Mouse (Mus musculus) heart, embryonic 13.5 days (tissue): ENCODE measurements around the gene Hgd. TPM values are rescaled to one million over a fixed set of nuclear protein-coding genes. Genes with fewer than 3 reads are reported as not detected.

ENCODE experiments used
- ATAC-seq: fragments of 200-750 bp; cut with Nextera tagmentation; 2 replicates; pipeline ENCODE4 v1.8.0; 2017; ENCODE audit warnings: moderate TSS enrichment; ENCODE audit not compliant: insufficient number of reproducible peaks, low FRiP score, low TSS enrichment; ENCODE audit errors: extremely low read depth
- H3K27ac ChIP-seq: fragments of 300-500 bp; sonication (generic); replicated peaks from 2 replicates; pipeline ENCODE4 v1.5.1; 2015; ENCODE audit warnings: moderate library complexity, mild to moderate bottlenecking, inconsistent platforms
- H3K27me3 ChIP-seq: fragments of 300-500 bp; sonication (generic); replicated peaks from 2 replicates; pipeline ENCODE4 v1.6.1; 2015; ENCODE audit warnings: mild to moderate bottlenecking, inconsistent platforms
- H3K36me3 ChIP-seq: fragments of 300-500 bp; sonication (generic); 2 replicates; pipeline ENCODE4 v1.6.1; 2015; ENCODE audit warnings: mild to moderate bottlenecking, inconsistent platforms
- H3K4me1 ChIP-seq: fragments of 300-500 bp; sonication (generic); 2 replicates; pipeline ENCODE4 v1.6.1; 2015; ENCODE audit warnings: inconsistent platforms
- H3K4me2 ChIP-seq: fragments of 300-500 bp; sonication (generic); 2 replicates; pipeline ENCODE4 v1.6.1; 2015; ENCODE audit warnings: inconsistent platforms, mild to moderate bottlenecking, moderate library complexity
- H3K4me3 ChIP-seq: fragments of 300-500 bp; sonication (generic); 2 replicates; pipeline ENCODE4 v1.5.1; 2015; ENCODE audit warnings: moderate library complexity, mild to moderate bottlenecking, inconsistent platforms
- H3K9ac ChIP-seq: fragments of 300-500 bp; sonication (generic); 2 replicates; pipeline ENCODE4 v1.6.1; 2015; ENCODE audit warnings: inconsistent platforms, mild to moderate bottlenecking, moderate library complexity
- H3K9me3 ChIP-seq: fragments of 300-500 bp; sonication (generic); 2 replicates; pipeline ENCODE4 v1.6.1; 2016; ENCODE audit warnings: inconsistent platforms
- WGBS: fragments of 180-500 bp; shearing (Covaris S2); methylation state at CpG from one replicate; pipeline ENCODE4 v1.1.7; 2015; ENCODE audit warnings: mixed read lengths; 5-methylcytosine and 5-hydroxymethylcytosine counted together
- polyA plus RNA-seq: library from polyadenylated mRNA; unstranded; fragments of >200 nt; fragmentation: Nextera tagmentation; extraction: Ambion mirVana; gene quantifications from 2 replicates; pipeline ENCODE4 v1.2.1, GENCODE M21; 2015

Gene Hgd
- 0.16 and 1.8 TPM in 2 replicates for polyA plus RNA-seq

DNA sequence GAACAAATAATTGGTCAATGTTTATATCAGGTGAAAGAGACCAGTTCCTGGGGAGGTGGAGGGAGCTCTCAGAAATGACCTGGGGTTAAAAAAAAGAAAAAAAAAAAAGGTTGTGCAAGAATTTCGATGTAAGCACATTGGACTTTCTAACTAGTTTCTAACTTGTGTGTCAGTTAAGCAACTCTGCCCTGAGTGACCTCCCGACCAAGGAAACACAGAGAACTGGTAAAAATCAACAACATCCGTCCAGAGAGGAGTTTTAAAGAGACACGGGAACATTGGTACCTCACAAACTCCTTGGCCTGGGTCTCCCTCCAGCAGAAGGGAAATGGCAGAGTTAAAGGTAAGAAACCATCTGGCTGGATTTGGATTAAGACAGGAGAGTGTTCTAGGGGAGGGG is at the start of gene Hgd:
TSS of gene Hgd (plus strand) at position 160 of the 400 bp plus-strand sequence.
- Histone ChIP-seq H3K27ac (no peak within 1 kb of the TSS; the same call in 1 of the 2 replicates), H3K4me2 (no peak within 1 kb of the TSS), H3K9ac (no peak within 1 kb of the TSS), H3K4me1 (peaks cover 22% of the 10 kb centered on the region), H3K9me3 (no peaks in the 10 kb centered on the region), H3K36me3 (no peaks in the 10 kb centered on the region), H3K27me3 (no peaks in the 10 kb centered on the region), H3K4me3 (no peak within 1 kb of the TSS)
- no peak for ATAC-seq
- 64% methylated on average over 4 of the region's 4 CpGs for WGBS

DNA sequence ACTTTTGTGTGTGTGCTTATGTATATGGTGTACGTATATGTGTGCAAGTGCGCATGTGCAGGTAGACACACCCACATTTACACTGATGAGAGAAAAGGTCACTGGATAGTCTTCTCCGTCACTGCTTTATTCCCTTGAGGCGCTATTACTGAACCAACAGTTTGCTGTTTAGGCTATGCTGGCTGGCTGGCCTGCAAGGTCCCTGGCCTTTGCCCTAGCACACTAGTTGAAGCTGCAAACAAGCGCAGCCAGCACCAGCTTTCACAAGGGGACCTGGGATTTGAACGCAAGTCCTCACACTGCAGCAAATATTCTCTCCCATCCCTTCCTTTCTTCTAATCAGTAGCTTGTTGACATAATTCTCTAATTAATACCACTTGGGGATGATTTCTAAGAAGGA is 49.8 kb upstream of the Hgd start:
- H3K9me3 ChIP-seq = no peaks in the 10 kb centered on the region
- no peak for ATAC-seq
- H3K4me1 ChIP-seq = peaks cover 44% of the 10 kb centered on the region
- no peak overlapping the region for H3K4me3 ChIP-seq
- H3K27me3 ChIP-seq = no peaks in the 10 kb centered on the region
- WGBS = 83% methylated on average over 6 of the region's 6 CpGs
- H3K4me2 ChIP-seq = no peak overlapping the region
- H3K36me3 ChIP-seq = peaks cover 47% of the 10 kb centered on the region
- H3K9ac ChIP-seq = no peak overlapping the region
- H3K27ac ChIP-seq = no peak overlapping the region

DNA sequence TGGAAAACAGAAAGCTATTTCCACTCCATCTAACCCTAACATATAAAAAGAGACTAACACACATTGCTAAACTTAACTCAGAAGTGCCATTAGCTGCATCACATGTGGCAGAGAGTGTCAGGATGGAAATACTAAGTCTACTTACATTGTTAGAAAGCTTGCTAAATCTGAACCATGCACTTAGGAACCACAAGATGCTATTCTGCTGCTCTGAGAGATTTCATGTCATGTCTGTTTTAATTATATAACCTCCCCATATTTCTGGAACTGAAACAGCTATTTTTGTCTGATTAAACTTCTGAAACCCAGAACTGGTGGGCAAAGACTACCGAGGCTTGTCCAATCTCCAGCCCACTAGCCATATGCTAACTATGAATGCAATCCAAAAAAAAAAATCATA is 47.9 kb upstream of the Hgd start:
- Histone ChIP-seq H3K36me3 (peaks cover 46% of the 10 kb centered on the region), H3K4me2 (no peak overlapping the region), H3K27ac (no peak overlapping the region), H3K9me3 (no peaks in the 10 kb centered on the region), H3K27me3 (no peaks in the 10 kb centered on the region), H3K4me3 (no peak overlapping the region), H3K4me1 (peaks cover 31% of the 10 kb centered on the region), H3K9ac (no peak overlapping the region)
- no peak for ATAC-seq
- WGBS = 90% methylated on average over 1 of the region's 1 CpGs

DNA sequence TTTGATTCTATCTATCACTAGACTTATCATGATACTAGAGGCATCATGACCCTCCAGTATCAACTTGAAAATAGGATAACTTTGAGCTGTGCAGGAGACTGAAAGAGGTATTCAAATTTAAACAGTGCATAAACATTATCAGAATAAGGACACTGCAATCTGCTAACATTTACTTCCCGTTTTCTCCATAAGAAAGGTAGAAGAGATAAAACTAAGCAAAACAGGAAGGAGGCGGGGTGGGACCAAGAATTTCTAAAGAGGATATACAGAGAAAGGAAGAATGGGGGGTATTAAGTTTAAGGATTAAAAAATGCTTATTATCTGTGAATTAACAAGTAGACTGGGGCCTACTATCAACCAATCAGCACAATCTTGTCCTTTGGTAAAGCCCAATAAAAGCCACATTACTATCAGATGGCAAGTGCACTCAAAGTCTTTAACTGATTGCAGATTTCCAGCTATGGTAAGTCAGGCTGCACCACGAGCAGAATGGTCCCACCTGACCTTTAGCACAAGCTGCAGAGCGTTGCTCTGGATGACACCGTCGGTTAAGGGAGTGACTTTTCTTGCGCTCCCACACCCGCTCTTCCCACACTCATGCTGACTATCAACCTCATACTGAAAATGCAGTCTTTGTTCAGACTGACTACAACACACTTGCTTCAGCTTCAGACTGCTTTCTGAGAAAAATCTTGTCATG is 46.4 kb upstream of the Hgd start:
- peaks cover 46% of the 10 kb centered on the region for H3K36me3 ChIP-seq
- WGBS = 73% methylated on average over 8 of the region's 8 CpGs
- H3K9me3 ChIP-seq = no peaks in the 10 kb centered on the region
- no peaks in the 10 kb centered on the region for H3K27me3 ChIP-seq
- H3K4me1 ChIP-seq = peaks cover 35% of the 10 kb centered on the region
- ATAC-seq = no peak
- H3K4me2 ChIP-seq = no peak overlapping the region; the same call in 1 of the 2 replicates
- no peak overlapping the region for H3K9ac ChIP-seq
- no peak overlapping the region for H3K27ac ChIP-seq
- H3K4me3 ChIP-seq = no peak overlapping the region

DNA sequence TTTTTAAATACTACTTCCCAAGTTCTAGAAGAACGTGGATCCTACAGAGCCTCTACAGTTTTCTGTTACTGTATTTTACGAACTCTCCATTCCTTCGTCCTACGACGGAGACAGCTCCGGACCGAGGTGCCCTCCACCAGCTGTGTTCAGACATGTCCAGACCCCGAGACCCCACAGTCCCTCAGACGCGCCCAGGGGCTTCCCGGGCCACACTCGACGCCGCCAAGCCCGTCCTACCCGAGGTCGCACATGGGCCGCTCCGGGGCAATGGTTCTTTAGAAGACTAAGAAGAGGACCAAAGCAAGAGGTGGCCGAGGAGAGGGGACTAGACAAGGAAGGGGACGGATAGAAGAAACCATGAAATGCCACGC is 40.7 kb upstream of the Hgd start:
- 0 out of 2 replicates have a peak, but pooled peaks have one; percentile 16 for ATAC-seq
- H3K9me3 ChIP-seq = no peaks in the 10 kb centered on the region
- WGBS = under 1% methylated on average over 22 of the region's 22 CpGs
- peak overlapping the region; percentile 93 for H3K9ac ChIP-seq
- peak overlapping the region; percentile 82 for H3K4me3 ChIP-seq
- H3K4me2 ChIP-seq = peak overlapping the region; percentile 79
- peak overlapping the region; percentile 92 for H3K27ac ChIP-seq
- H3K27me3 ChIP-seq = no peaks in the 10 kb centered on the region
- H3K4me1 ChIP-seq = peaks cover 31% of the 10 kb centered on the region
- H3K36me3 ChIP-seq = peaks cover 39% of the 10 kb centered on the region

DNA sequence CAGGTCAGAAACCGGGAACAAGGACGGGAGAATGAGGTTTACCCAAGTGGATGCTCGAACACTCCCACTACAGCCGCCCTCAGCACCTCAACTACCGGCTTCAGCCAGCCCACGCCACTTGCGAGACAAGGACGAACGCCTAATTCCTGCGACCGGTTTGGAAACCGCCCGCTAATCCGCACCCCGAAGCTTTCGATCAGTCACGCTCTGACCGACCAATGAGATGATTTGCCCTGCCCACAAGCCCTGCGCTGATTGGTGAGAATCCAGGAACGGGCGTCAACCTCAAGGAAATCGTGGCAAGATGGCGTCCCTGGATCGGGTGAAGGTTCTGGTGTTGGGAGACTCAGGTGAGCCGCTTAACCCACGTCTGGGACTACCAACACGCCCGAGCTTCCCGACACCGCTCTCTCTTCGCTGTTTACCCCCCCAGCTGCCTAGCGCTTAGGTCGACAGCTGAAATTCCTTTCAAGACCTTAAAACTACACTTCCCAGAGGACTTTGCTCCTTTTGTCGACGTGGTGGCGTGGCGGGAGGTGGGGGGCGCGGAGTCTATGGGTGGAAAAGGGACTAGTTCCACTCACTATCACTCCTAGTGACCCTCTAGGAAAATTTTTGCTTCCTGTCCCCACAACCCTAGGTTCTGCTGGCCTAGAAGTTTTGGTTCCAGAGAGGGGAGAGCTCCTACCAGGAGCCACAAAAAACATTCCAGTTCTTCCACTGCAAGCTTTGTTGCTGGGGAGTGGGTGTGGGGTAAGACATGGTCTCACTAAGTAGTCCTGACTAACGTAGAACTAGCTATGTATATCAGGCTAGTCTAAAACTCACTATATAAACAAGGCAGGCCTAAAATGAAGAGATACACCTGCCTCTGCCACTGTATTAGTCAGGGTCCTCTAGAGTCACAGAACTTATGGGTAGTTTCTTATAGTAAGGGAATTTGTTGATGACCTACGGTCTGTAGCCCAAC is 40.1 kb upstream of the Hgd start, which contains the start of the genes Gtf2e1 and Rabl3:
TSS of gene Gtf2e1 (minus strand) at position 179 of the 970 bp plus-strand sequence.
TSS of gene Rabl3 (plus strand) at position 275 of the 970 bp plus-strand sequence.
- H3K9ac ChIP-seq = peak within 1 kb of the TSS; percentile 93
- peak; percentile 97 for ATAC-seq
- peak within 1 kb of the TSS; percentile 92 for H3K27ac ChIP-seq
- 3% methylated on average over 41 of the region's 41 CpGs for WGBS
- no peaks in the 10 kb centered on the region for H3K27me3 ChIP-seq
- peaks cover 38% of the 10 kb centered on the region for H3K36me3 ChIP-seq
- peak within 1 kb of the TSS; percentile 82 for H3K4me3 ChIP-seq
- H3K9me3 ChIP-seq = no peaks in the 10 kb centered on the region
- H3K4me1 ChIP-seq = peaks cover 31% of the 10 kb centered on the region
- peak within 1 kb of the TSS; percentile 81 for H3K4me2 ChIP-seq

DNA sequence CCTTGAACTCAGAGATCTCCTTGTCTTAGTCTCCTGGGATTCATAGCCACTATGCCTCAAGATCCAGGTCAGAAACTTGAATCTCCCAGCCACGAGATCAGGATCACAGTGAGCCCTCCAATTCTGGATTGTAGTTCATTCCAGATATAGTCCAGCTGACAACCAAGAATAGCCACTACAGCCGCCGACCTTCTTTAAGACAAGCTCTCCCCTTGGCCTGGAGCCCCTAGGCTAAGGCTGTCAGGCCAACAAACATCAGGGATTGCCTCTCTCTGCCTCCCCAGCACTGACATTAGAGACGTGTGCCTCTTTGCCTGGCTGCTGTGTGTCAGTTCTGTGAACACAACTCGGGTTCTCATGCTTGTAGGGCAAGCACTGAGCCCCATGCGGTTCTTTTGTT is 39.2 kb upstream of the Hgd start:
- H3K27me3 ChIP-seq = no peaks in the 10 kb centered on the region
- ATAC-seq = no peak
- H3K27ac ChIP-seq = peak overlapping the region; percentile 92
- no peaks in the 10 kb centered on the region for H3K9me3 ChIP-seq
- peak overlapping the region; percentile 81 for H3K4me2 ChIP-seq
- H3K4me1 ChIP-seq = peaks cover 25% of the 10 kb centered on the region
- H3K36me3 ChIP-seq = peaks cover 35% of the 10 kb centered on the region
- peak overlapping the region; percentile 82 for H3K4me3 ChIP-seq
- WGBS = 61% methylated on average over 6 of the region's 6 CpGs
- H3K9ac ChIP-seq = peak overlapping the region; percentile 93

DNA sequence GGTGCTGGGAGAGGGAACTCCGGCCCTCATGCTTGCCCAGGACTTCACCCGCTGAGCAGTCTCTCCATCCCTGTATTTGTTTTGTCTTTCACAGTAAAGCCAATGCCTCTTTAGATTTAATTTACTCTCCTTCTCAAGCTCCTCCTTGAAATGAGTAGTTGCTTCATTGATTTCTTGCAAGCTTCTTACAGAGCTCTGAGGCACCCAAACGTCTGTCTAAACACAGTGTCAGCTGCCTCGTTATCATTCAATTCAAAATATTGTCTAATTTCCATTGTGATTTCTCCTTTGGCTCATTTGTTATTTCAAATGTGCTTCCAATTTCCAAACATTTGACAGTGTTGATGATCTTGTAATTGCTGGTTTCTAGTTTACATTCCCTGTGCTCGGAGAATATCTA is 33.6 kb upstream of the Hgd start:
- H3K9me3 ChIP-seq = no peaks in the 10 kb centered on the region
- no peak overlapping the region for H3K27ac ChIP-seq
- H3K4me2 ChIP-seq = no peak overlapping the region
- no peaks in the 10 kb centered on the region for H3K27me3 ChIP-seq
- ATAC-seq = no peak
- H3K9ac ChIP-seq = no peak overlapping the region
- WGBS = 84% methylated on average over 5 of the region's 5 CpGs
- no peak overlapping the region for H3K4me3 ChIP-seq
- H3K36me3 ChIP-seq = peaks cover 31% of the 10 kb centered on the region
- H3K4me1 ChIP-seq = peaks cover 21% of the 10 kb centered on the region

DNA sequence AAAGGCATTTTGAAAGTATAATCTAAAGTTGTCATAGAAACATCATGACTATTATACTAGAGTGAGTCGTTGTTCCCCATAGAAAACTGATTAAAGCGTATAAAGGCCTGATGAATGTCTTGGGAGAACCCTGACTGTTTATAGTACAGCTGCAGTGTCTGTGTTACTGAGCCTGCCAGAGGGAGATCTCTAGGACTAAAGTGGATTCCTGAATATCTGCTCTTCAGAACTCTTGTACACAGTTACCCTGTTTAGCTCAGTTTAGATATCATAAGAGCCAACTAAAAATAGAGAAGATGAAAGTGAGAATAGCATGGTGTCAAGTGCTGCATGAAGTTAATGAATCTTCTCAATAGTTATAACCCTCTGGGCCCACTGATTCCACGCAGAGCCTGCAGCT is 29.7 kb upstream of the Hgd start:
- peaks cover 2% of the 10 kb centered on the region; the same call in 1 of the 2 replicates for H3K36me3 ChIP-seq
- peak overlapping the region; percentile 57 for H3K4me2 ChIP-seq
- no peaks in the 10 kb centered on the region for H3K27me3 ChIP-seq
- 0 out of 2 replicates have a peak overlapping the region, but pooled peaks have one; percentile 19 for H3K9ac ChIP-seq
- peaks cover 34% of the 10 kb centered on the region for H3K4me1 ChIP-seq
- ATAC-seq = 0 out of 2 replicates have a peak, but pooled peaks have one; percentile 25
- WGBS = 43% methylated on average over 3 of the region's 3 CpGs
- H3K27ac ChIP-seq = peak overlapping the region; percentile 93
- H3K9me3 ChIP-seq = no peaks in the 10 kb centered on the region
- H3K4me3 ChIP-seq = no peak overlapping the region

DNA sequence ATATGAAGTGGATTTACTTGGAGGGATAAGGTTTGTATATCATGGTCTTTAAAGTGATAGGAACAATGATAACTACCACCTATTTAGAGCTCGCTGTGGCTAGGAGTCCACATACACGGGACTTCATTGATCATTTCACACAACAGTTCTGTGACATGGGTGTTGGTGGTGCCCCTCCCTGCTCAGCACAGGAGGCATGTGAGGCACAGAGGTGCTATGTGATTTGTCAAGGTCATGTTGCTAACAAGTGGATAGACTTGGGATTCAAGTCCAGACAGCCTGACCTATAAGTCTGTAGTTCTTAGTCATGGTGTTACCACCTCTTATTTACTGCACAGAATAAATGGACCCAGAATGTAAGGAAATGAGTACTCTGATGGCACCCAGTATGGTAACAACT is 29.0 kb upstream of the Hgd start:
- Histone ChIP-seq H3K4me3 (no peak overlapping the region), H3K27me3 (no peaks in the 10 kb centered on the region), H3K36me3 (no peaks in the 10 kb centered on the region; the same call in 1 of the 2 replicates), H3K9ac (no peak overlapping the region), H3K4me2 (peak overlapping the region; percentile 57), H3K9me3 (no peaks in the 10 kb centered on the region), H3K4me1 (peaks cover 40% of the 10 kb centered on the region), H3K27ac (peak overlapping the region; percentile 93)
- peak; percentile 46; the same call in 1 of the 2 replicates for ATAC-seq
- WGBS = 41% methylated on average over 2 of the region's 2 CpGs

DNA sequence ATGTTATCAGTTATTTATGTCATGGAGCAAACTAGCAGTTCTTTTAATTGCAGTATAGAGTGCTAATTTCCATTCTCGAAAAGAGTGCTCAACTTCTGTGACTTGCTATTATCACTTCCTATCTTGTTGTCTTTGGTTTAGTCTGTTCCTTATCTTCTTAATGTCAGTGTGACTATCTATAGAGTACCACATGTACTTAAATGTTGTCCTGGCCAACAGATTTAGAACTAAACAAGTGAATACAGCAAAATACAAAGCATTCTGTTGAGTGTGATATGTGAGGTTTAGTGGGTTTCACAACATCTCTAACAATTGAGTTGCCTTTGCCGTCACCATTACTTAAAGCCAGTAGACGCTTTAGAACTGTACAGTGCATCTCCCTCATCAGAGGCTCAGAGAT is 27.1 kb upstream of the Hgd start:
- H3K9me3 ChIP-seq = no peaks in the 10 kb centered on the region
- H3K9ac ChIP-seq = no peak overlapping the region
- no peak for ATAC-seq
- no peak overlapping the region for H3K4me3 ChIP-seq
- peaks cover 13% of the 10 kb centered on the region for H3K36me3 ChIP-seq
- 76% methylated on average over 3 of the region's 3 CpGs for WGBS
- H3K4me2 ChIP-seq = no peak overlapping the region
- H3K4me1 ChIP-seq = peaks cover 47% of the 10 kb centered on the region
- no peaks in the 10 kb centered on the region for H3K27me3 ChIP-seq
- no peak overlapping the region for H3K27ac ChIP-seq
